In the genomic region with DNA sequence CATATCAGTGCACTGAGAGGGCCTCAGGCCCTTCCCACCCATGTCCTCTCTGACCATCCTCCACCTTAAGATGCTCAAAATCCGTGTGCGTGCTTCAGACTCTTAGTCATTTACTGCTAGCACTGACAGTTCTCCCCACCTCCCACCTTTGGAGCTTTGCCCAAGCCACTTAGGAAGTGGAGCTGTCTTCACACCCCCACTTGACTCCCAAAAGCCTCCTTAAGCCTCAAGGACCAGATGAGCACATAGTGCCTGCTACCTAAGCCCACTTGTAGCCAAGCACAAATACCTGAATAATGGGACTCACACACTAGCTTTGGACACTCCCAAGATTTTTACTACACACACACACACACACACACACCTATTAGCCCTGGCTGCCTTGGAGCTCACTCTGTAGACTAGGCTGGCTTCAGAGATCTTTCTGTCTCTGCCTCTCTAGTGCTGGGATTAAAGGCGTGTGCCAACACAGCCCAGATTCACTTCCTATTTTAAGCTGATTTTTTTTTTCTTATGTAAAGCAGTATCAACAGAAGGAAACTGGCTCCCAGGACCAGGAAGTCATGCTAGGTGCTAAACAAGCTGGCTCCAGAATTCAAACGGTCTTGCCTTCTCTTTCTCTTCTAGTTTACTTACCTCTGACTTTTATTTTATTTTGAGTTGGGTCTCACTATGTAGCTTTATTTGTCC, we compare ENCODE assay signal across 16 mouse cellular contexts. TPM values are rescaled to one million over a fixed set of nuclear protein-coding genes. Genes with fewer than 3 reads are reported as not detected.
A peak's percentile ranks its signal among the peaks of the same experiment; 100 is the strongest.
DNase-seq lines count a peak whose midpoint lies in the region; ATAC-seq and TF ChIP-seq lines count a peak whose summit lies in the region.
"Had no signal": no experiment of that assay in that cellular context is flagged by ENCODE, and none has a peak within 500 bp of the region (broad histone marks: within the 10 kb centered on the region; RNA-seq: fewer than 3 reads in every experiment).

No protein-coding gene starts in this region.

- H3K4me2 ChIP-seq in forebrain, embryonic 12.5 days = no peak overlapping the region
- H3K4me2 ChIP-seq: hindbrain, embryonic 15.5 days; neural tube, embryonic 12.5 days had no signal

- intact Hi-C loops in left cerebral cortex, postnatal 14 days (cut with DNase I) = no loop called here

- TF ChIP-seq POLR2A in bone marrow, adult 2 months (IDR thresholded peaks at IDR 0.05; ENCODE audit: borderline replicate concordance, control insufficient read depth, low read depth, low read length) = no peak
- no peak for TF ChIP-seq POLR2A in lung, adult 2 months (IDR thresholded peaks at IDR 0.05; ENCODE audit: borderline replicate concordance, extremely low read depth, low read depth, low read length)

- peak; percentile 55 to 61 for DNase-seq in left cerebral cortex, adult 18-20 months (ENCODE audit: low spot score in 2 of 2)
- DNase-seq in left cerebral cortex, postnatal 14 days (ENCODE audit: low spot score in 2 of 2) = no peak
- DNase-seq in lung, adult 2 months = peak; percentile 83
- DNase-seq in liver = no peak
- DNase-seq: adrenal gland, adult 8-10 months; cerebellum, postnatal 25 days; heart, adult 11 months; kidney, postnatal 36 days; left cerebral cortex, postnatal 4 days; right cerebral cortex, postnatal 25 days; thymus, adult 18-20 months had no signal

- no peak overlapping the region for H3K4me3 ChIP-seq in bone marrow, adult 2 months (replicated peaks; ENCODE audit: control insufficient read depth, low read depth, low read length)
- no peak overlapping the region for H3K4me3 ChIP-seq in lung, adult 2 months (replicated peaks; ENCODE audit: extremely low read depth, low read depth, low read length)
- no peak overlapping the region for H3K4me3 ChIP-seq in forebrain, embryonic 12.5 days (replicated peaks)
- H3K4me3 ChIP-seq: hindbrain, embryonic 15.5 days; neural tube, embryonic 12.5 days had no signal

- no peaks in the 10 kb centered on the region for H3K27me3 ChIP-seq in forebrain, embryonic 12.5 days
- H3K27me3 ChIP-seq: hindbrain, embryonic 15.5 days; neural tube, embryonic 12.5 days had no signal

- TF ChIP-seq CTCF in bone marrow, adult 2 months (IDR thresholded peaks at IDR 0.05; ENCODE audit: control insufficient read depth, insufficient read depth, low read length) = no peak
- no peak for TF ChIP-seq CTCF in lung, adult 2 months (IDR thresholded peaks at IDR 0.05; ENCODE audit: insufficient read depth, low read length)

- ATAC-seq in neutrophil, adult 5-6 weeks (ENCODE audit: extremely low read depth, insufficient number of reproducible peaks, low FRiP score, poor library complexity, severe bottlenecking) = peak; percentile 82
- no peak for ATAC-seq in forebrain, embryonic 12.5 days (ENCODE audit: low FRiP score)

- H3K36me3 ChIP-seq in forebrain, embryonic 12.5 days (replicated peaks) = no peaks in the 10 kb centered on the region
- H3K36me3 ChIP-seq: hindbrain, embryonic 15.5 days; neural tube, embryonic 12.5 days had no signal

- WGBS in bone marrow, adult 2 months = 39% methylated on average over 4 of the region's 4 CpGs
- 46% methylated on average over 4 of the region's 4 CpGs for WGBS in lung, adult 2 months
- WGBS in forebrain, embryonic 12.5 days = 91% methylated on average over 4 of the region's 4 CpGs

- H3K9me3 ChIP-seq in forebrain, embryonic 12.5 days = no peaks in the 10 kb centered on the region
- H3K9me3 ChIP-seq: hindbrain, embryonic 15.5 days; neural tube, embryonic 12.5 days had no signal

- H3K9ac ChIP-seq in forebrain, embryonic 12.5 days = no peak overlapping the region
- H3K9ac ChIP-seq: hindbrain, embryonic 15.5 days; neural tube, embryonic 12.5 days had no signal

- H3K4me1 ChIP-seq in bone marrow, adult 2 months (ENCODE audit: control insufficient read depth, insufficient read depth, low read length) = peaks cover 18% of the 10 kb centered on the region
- H3K4me1 ChIP-seq in lung, adult 2 months (ENCODE audit: control insufficient read depth, insufficient read depth, low read length) = peaks cover 14% of the 10 kb centered on the region
- peaks cover 32% of the 10 kb centered on the region for H3K4me1 ChIP-seq in forebrain, embryonic 12.5 days

- peak overlapping the region; percentile 83 for H3K27ac ChIP-seq in bone marrow, adult 2 months (ENCODE audit: control insufficient read depth, insufficient read depth, low read depth, low read length, poor library complexity)
- no peak overlapping the region for H3K27ac ChIP-seq in forebrain, embryonic 12.5 days
- H3K27ac ChIP-seq: hindbrain, embryonic 15.5 days; neural tube, embryonic 12.5 days had no signal

RNA-seq across cellular contexts. Expression of gene Snx30, which starts 9.6 kb away (rescaled TPM):
- total RNA-seq in left cerebral cortex, adult 18-20 months (2021) = 10 to 100 TPM; 38.7 to 40.8 TPM
- total RNA-seq in left cerebral cortex, postnatal 14 days (2021) = 10 to 100 TPM; 40.4 to 41.3 TPM
- 19.7 and 24.2 TPM in 2 replicates for polyA plus RNA-seq in bone marrow, adult 2 months (2011; ENCODE audit: insufficient read depth, insufficient read length, low replicate concordance, missing spikeins)
- 5.1 and 7.0 TPM in 2 replicates for polyA plus RNA-seq in lung, adult 2 months (2012; rRNA removed)
- 71.2 and 76.0 TPM in 2 replicates for total RNA-seq in neutrophil, adult 5-6 weeks (2017)
- polyA plus RNA-seq in forebrain, embryonic 12.5 days (2016; fragmentation: Nextera tagmentation; extraction: Ambion mirVana) = 12.1 and 13.4 TPM in 2 replicates

RNA-seq across cellular contexts. Expression of gene Inip, which starts 13.9 kb away (rescaled TPM):
- 10 to 100 TPM; 21.7 to 27.0 TPM for total RNA-seq in left cerebral cortex, adult 18-20 months (2021)
- total RNA-seq in left cerebral cortex, postnatal 14 days (2021) = 10 to 100 TPM; 24.2 to 24.6 TPM
- 10.7 and 27.6 TPM in 2 replicates for polyA plus RNA-seq in bone marrow, adult 2 months (2011; ENCODE audit: insufficient read depth, insufficient read length, low replicate concordance, missing spikeins)
- 6.8 and 8.9 TPM in 2 replicates for polyA plus RNA-seq in lung, adult 2 months (2012; rRNA removed)
- total RNA-seq in neutrophil, adult 5-6 weeks (2017) = 30.2 and 44.9 TPM in 2 replicates
- 100 and 111 TPM in 2 replicates for polyA plus RNA-seq in forebrain, embryonic 12.5 days (2016; fragmentation: Nextera tagmentation; extraction: Ambion mirVana)

Comparison
In these comparisons a context has a peak if more than half of its experiments do, and no peak if none do; other contexts are left out.
1. DNase-seq: peak in left cerebral cortex, adult 18-20 months (2 of 2) and lung, adult 2 months (single experiment); none in left cerebral cortex, postnatal 14 days (0 of 2) and liver (single experiment).